ENCODE assay signal across 8 mouse cellular contexts in the genomic region with DNA sequence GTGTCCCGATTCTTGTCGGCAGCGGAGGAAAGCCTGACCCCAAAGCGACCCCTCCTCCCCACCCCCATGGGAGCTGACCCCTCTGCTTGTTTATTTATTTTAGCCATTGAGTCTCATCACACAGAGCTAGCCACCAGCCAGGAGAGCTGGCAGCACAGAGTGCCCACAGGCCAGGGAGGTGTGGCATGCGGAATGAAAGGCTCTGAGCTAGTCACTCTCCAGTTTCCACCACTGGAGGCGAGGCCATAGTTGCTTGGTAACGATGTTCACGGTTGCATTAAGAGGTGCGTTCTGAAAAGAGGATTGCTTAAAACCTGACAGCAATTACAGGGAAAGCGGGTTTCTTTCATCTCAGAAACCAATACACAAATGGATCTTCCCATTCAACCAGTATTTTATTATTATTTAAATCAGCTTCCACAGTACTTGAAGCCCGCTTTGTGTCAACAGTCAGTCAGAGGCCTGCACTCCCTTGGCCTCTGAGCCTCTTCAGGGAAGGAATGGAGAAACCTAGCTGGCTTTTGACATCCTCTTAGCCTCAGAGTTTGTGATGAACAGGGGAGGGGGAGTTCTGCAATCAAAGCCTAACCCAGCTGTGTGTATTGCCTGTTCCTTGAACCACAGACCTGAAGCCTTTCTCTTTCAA.
A peak's percentile ranks its signal among the peaks of the same experiment; 100 is the strongest.
DNase-seq lines count a peak whose midpoint lies in the region; ATAC-seq lines count a peak whose summit lies in the region.
"Had no signal": no experiment of that assay in that cellular context is flagged by ENCODE, and none has a peak within 500 bp of the region (broad histone marks: within the 10 kb centered on the region; RNA-seq: fewer than 3 reads in every experiment).

No protein-coding gene starts in this region.

- H3K27ac ChIP-seq in embryonic facial prominence, embryonic 15.5 days (replicated peaks) = no peak overlapping the region
- H3K27ac ChIP-seq in neural tube, embryonic 15.5 days (replicated peaks) = no peak overlapping the region

- no peaks in the 10 kb centered on the region for H3K36me3 ChIP-seq in embryonic facial prominence, embryonic 15.5 days
- H3K36me3 ChIP-seq in neural tube, embryonic 15.5 days = no peaks in the 10 kb centered on the region

- H3K4me3 ChIP-seq in embryonic facial prominence, embryonic 15.5 days (replicated peaks) = no peak overlapping the region
- no peak overlapping the region for H3K4me3 ChIP-seq in neural tube, embryonic 15.5 days (replicated peaks)
- H3K4me3 ChIP-seq: megakaryocyte, embryonic 14.5 days had no signal

- no peaks in the 10 kb centered on the region for H3K9me3 ChIP-seq in embryonic facial prominence, embryonic 15.5 days (replicated peaks)
- no peaks in the 10 kb centered on the region for H3K9me3 ChIP-seq in neural tube, embryonic 15.5 days (replicated peaks)

- 10% methylated on average over 11 of the region's 11 CpGs for WGBS in embryonic facial prominence, embryonic 15.5 days
- 13% methylated on average over 11 of the region's 11 CpGs for WGBS in neural tube, embryonic 15.5 days

- no peak overlapping the region for H3K4me2 ChIP-seq in embryonic facial prominence, embryonic 15.5 days (replicated peaks)
- no peak overlapping the region for H3K4me2 ChIP-seq in neural tube, embryonic 15.5 days

- no peaks in the 10 kb centered on the region for H3K4me1 ChIP-seq in embryonic facial prominence, embryonic 15.5 days
- H3K4me1 ChIP-seq in neural tube, embryonic 15.5 days = peaks cover 15% of the 10 kb centered on the region
- H3K4me1 ChIP-seq: megakaryocyte, embryonic 14.5 days had no signal

- ATAC-seq in embryonic facial prominence, embryonic 15.5 days (ENCODE audit: insufficient number of reproducible peaks, low FRiP score, low TSS enrichment, low read depth) = peak; percentile 61
- ATAC-seq in neural tube, embryonic 15.5 days (ENCODE audit: low FRiP score) = peak; percentile 66; the same call in 1 of the 2 replicates

- no peak overlapping the region for H3K9ac ChIP-seq in embryonic facial prominence, embryonic 15.5 days
- H3K9ac ChIP-seq in neural tube, embryonic 15.5 days (replicated peaks) = no peak overlapping the region

- peak; percentile 5 to 24 for DNase-seq in left cerebral cortex, adult 18-20 months (ENCODE audit: low spot score in 2 of 2)
- DNase-seq in left cerebral cortex, adult 11 months (ENCODE audit: low spot score) = no peak
- DNase-seq in left cerebral cortex, postnatal 14 days (ENCODE audit: low spot score in 2 of 2) = peak; percentile 20 to 49
- no peak for DNase-seq in spleen, adult 12 weeks (ENCODE audit: low spot score)
- DNase-seq in heart, postnatal 25 days (ENCODE audit: low spot score) = no peak

- H3K27me3 ChIP-seq in embryonic facial prominence, embryonic 15.5 days = 0 out of 2 replicates have a peak, but pooled peaks cover 3% of the 10 kb centered on the region
- 0 out of 2 replicates have a peak, but pooled peaks cover 2% of the 10 kb centered on the region for H3K27me3 ChIP-seq in neural tube, embryonic 15.5 days (replicated peaks)
- H3K27me3 ChIP-seq: megakaryocyte, embryonic 14.5 days had no signal

- intact Hi-C loops in left cerebral cortex, postnatal 14 days (cut with DNase I) = no loop called here
- intact Hi-C loops in heart, postnatal 25 days (cut with DNase I) = no loop called here

Comparison
In these comparisons a context has a peak if more than half of its experiments do, and no peak if none do; other contexts are left out.
1. DNase-seq: peak in left cerebral cortex, adult 18-20 months (2 of 2) and left cerebral cortex, postnatal 14 days (2 of 2); none in left cerebral cortex, adult 11 months (single experiment), spleen, adult 12 weeks (single experiment) and heart, postnatal 25 days (single experiment).